Mouse (Mus musculus) C2C12 (cell line): ENCODE measurements at regions not wholly inside any gene's neighbourhood (a gene's known extent, or its start where the extent isn't known, plus 50 kb on each side); places are given as distances from the start of the nearest gene placed in this dataset.

Source experiments
- H3K27me3 ChIP-seq: one replicate; pipeline ENCODE4 v1.6.1; 2011; ENCODE audit not compliant: control insufficient read depth, insufficient read depth, insufficient read length
- H3K36me3 ChIP-seq: one replicate; pipeline ENCODE4 v1.6.1; 2011; ENCODE audit not compliant: control insufficient read depth, insufficient read depth
- H3K4me3 ChIP-seq: one replicate; pipeline ENCODE4 v1.5.1; 2011; ENCODE audit warnings: mild to moderate bottlenecking, control low read depth; ENCODE audit not compliant: poor library complexity, insufficient read depth, severe bottlenecking
- H3K79me2 ChIP-seq: one replicate; pipeline ENCODE4 v1.6.1; 2011; ENCODE audit not compliant: control insufficient read depth, insufficient read depth
- H3K79me3 ChIP-seq: one replicate; pipeline ENCODE4 v1.6.1; 2011; ENCODE audit warnings: low read depth, control low read depth
- H3ac ChIP-seq: one replicate; pipeline ENCODE3; 2011; ENCODE audit warnings: low read depth; ENCODE audit not compliant: control insufficient read depth, insufficient read length
- CEBPB ChIP-seq: IDR thresholded peaks from one replicate; pipeline ENCODE4 v1.6.1; 2011; ENCODE audit warnings: low read depth, mild to moderate bottlenecking, control low read depth, moderate library complexity
- CTCF ChIP-seq: IDR thresholded peaks from one replicate; pipeline ENCODE4 v1.5.1; 2011; ENCODE audit not compliant: control insufficient read depth, insufficient read depth, insufficient read length
- FOSL1 ChIP-seq: IDR thresholded peaks from one replicate; pipeline ENCODE4 v1.8.0; 2011; ENCODE audit warnings: mild to moderate bottlenecking, low read length; ENCODE audit not compliant: poor library complexity, insufficient read depth, severe bottlenecking
- MAX ChIP-seq: IDR thresholded peaks from one replicate; pipeline ENCODE4 v1.6.1; 2011; ENCODE audit warnings: mild to moderate bottlenecking, control low read depth
- MYOD1 ChIP-seq: IDR thresholded peaks from one replicate; pipeline ENCODE4 v1.6.1; 2011; ENCODE audit warnings: low read depth; ENCODE audit not compliant: control insufficient read depth, insufficient read length
- MYOG ChIP-seq: IDR thresholded peaks from one replicate; pipeline ENCODE4 v1.6.1; 2011; ENCODE audit not compliant: control insufficient read depth, insufficient read length; ENCODE audit errors: extremely low read depth
- USF1 ChIP-seq: IDR thresholded peaks from one replicate; pipeline ENCODE4 v1.6.1; 2011; ENCODE audit warnings: low read depth, mild to moderate bottlenecking, control low read depth, moderate library complexity

GRCm38 (mm10) chr13:107944831-107945230, 99.4 kb upstream of the Smim15 start:
- Histone ChIP-seq H3K79me3 (no peaks in the 10 kb centered on the region), H3K4me3 (no peak overlapping the region), H3K36me3 (no peaks in the 10 kb centered on the region), H3K79me2 (no peaks in the 10 kb centered on the region), H3K27me3 (no peaks in the 10 kb centered on the region), H3ac (no peak overlapping the region)
- no peak for TF ChIP-seq MAX

DNA sequence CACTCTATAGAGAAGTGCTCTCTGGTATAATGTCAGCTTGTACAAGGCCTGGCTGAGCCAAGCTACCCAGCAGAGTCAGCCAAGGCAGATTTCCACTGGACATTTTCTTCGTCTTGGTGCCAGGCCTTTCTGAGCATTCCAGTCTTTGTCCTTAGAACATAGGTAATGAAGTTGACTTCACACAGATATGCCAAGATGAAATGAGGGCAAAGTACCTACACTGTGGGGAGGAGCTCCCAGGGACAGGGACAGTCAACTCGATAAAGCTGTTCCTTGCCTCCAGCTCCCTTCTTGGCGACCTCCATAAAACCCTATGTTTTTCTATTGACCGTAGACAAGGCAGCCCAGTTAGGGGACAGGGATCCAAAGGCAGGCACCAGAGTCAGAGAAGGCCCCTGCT, 101.3 kb upstream of the Smim15 start:
- Histone ChIP-seq H3K79me3 (no peaks in the 10 kb centered on the region), H3K36me3 (no peaks in the 10 kb centered on the region), H3ac (no peak overlapping the region), H3K4me3 (no peak overlapping the region), H3K79me2 (no peaks in the 10 kb centered on the region), H3K27me3 (no peaks in the 10 kb centered on the region)
- no peak for TF ChIP-seq CEBPB
- no peak for TF ChIP-seq MAX
- no peak for TF ChIP-seq USF1
- TF ChIP-seq CTCF, result no peak
- TF ChIP-seq MYOD1, result no peak
- TF ChIP-seq MYOG, result no peak
- no peak for TF ChIP-seq FOSL1

DNA sequence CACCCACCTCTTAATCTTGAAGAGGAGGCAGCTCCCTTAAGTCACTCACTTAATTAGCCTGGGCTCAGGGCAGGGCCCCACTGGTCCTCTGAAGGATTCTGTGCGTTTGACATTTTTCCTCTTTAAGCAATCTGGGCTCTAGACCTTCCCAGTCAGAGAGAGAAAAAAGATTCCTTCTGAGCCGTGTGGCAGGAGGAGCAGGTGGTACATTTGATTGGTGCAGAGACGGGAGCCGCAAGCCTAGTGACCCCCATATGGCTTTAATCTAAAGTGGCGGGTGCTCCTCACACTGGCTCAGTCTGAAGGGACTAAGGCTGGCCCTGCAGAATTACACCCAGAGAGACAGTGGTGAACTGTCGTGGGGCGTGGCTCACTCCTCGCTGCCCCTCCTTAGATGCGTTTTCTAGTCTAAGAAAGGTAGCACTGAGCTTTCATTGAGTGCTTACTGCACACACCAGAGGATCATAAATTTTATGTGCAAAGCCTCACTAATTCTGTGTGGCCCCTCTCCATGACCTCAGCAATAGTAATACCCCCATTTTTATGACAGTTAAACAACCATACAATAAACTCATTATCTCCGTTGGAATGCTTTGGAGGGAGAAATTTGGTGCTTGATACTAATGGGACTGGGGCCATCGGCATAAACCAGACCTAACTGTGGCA, 101.8 kb upstream of the Smim15 start:
- no peaks in the 10 kb centered on the region for H3K36me3 ChIP-seq
- no peak overlapping the region for H3K4me3 ChIP-seq
- no peaks in the 10 kb centered on the region for H3K27me3 ChIP-seq
- no peaks in the 10 kb centered on the region for H3K79me3 ChIP-seq
- TF ChIP-seq USF1, result no peak
- no peak for TF ChIP-seq CEBPB
- no peak for TF ChIP-seq FOSL1
- no peak for TF ChIP-seq CTCF
- TF ChIP-seq MYOG, result no peak
- no peak for TF ChIP-seq MYOD1
- no peak for TF ChIP-seq MAX
- H3K79me2 ChIP-seq, result no peaks in the 10 kb centered on the region
- no peak overlapping the region for H3ac ChIP-seq

DNA sequence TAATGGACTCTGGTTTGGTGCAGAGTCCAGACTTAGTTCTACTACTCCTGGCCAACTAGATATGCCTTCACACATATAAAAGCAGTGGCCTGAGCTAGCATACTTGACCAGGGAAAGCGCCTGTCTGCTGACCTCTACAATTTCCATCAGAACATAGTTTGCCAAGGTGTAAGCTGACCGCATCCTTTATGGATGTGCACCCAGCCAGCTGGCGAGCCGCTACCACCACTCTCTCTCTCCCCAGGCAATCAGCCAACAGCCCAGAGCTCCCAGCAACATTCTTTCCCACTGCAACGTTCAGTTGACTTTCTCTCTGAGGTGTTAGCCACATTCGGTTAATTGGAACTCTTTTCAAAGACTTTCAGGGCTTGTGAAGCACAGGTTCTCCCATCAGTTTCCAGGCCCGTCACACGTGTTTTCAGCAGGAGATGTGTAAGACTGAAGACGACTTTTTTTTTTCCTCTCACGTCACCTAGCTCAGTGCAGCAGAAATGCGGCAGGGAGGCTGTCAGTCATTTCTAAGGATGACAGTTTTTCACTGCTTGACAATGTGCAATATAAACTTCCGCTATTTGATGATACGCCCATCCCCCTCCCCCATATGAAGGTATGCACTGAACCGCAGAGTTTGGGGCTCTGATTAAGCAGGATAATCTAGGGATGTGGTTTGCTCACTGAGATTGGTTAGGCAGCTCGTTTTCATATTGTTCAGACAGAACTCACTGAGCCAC, 104.2 kb upstream of the Smim15 start:
- Histone ChIP-seq H3K27me3 (no peaks in the 10 kb centered on the region), H3K36me3 (no peaks in the 10 kb centered on the region), H3K79me2 (no peaks in the 10 kb centered on the region), H3K79me3 (no peaks in the 10 kb centered on the region), H3K4me3 (no peak overlapping the region), H3ac (no peak overlapping the region)
- TF ChIP-seq USF1, result no peak
- no peak for TF ChIP-seq MYOD1
- TF ChIP-seq CEBPB, result no peak
- no peak for TF ChIP-seq CTCF
- no peak for TF ChIP-seq MYOG
- no peak for TF ChIP-seq MAX

DNA sequence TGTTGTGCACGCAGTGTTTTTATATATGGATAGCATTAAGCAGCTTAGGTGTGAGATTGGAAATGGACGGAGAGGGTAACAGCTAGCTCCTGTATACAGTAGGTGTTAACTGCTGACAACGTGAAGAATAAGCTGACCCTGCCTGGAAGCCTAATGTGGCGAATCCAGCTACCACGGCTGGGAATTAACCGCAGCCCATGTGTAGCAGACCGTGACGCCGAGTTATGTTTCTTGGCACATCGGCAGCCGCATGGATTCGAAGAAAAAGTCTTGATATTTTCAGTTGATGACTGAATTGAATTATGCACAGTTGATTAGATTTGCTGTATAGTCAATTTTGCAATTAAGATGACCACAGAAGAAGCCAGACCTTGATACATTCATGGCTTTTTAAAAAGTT, 108.6 kb upstream of the Smim15 start:
- no peak for TF ChIP-seq MAX
- TF ChIP-seq MYOG, result no peak
- no peak for TF ChIP-seq FOSL1
- TF ChIP-seq USF1, result no peak
- TF ChIP-seq CEBPB, result no peak
- H3K27me3 ChIP-seq, result no peaks in the 10 kb centered on the region

GRCm38 (mm10) chr13:107934691-107935090, 109.6 kb upstream of the Smim15 start:
- no peak for TF ChIP-seq CTCF
- TF ChIP-seq MYOD1, result no peak
- no peak for TF ChIP-seq FOSL1
- TF ChIP-seq MAX, result no peak
- TF ChIP-seq MYOG, result no peak
- H3K27me3 ChIP-seq, result no peaks in the 10 kb centered on the region
- H3K4me3 ChIP-seq, result no peak overlapping the region
- H3K79me2 ChIP-seq, result no peaks in the 10 kb centered on the region
- no peak overlapping the region for H3ac ChIP-seq
- H3K36me3 ChIP-seq, result no peaks in the 10 kb centered on the region
- no peaks in the 10 kb centered on the region for H3K79me3 ChIP-seq

More for the DNA sequence above, 108.6 kb upstream of the Smim15 start:
- no peak overlapping the region for H3K4me3 ChIP-seq
- H3ac ChIP-seq, result no peak overlapping the region
- H3K79me3 ChIP-seq, result no peaks in the 10 kb centered on the region
- H3K79me2 ChIP-seq, result no peaks in the 10 kb centered on the region
- H3K36me3 ChIP-seq, result no peaks in the 10 kb centered on the region
